Mouse (Mus musculus): ENCODE data around the gene Spon1. TPM values are rescaled to one million over a fixed set of nuclear protein-coding genes. Genes with fewer than 3 reads are reported as not detected.

The Spon1 gene
- polyA plus RNA-seq, 1 experiment from 2014 or later = 62.4 TPM

- H3K36me3 ChIP-seq = no peaks in the 10 kb centered on the region
- H3K27me3 ChIP-seq = peaks cover 27% of the 10 kb centered on the region
- no peak overlapping the region for H3K4me2 ChIP-seq (replicated peaks)
- no peak overlapping the region for H3K4me3 ChIP-seq (replicated peaks)
- ATAC-seq = no peak
- 34% methylated on average over 3 of the region's 3 CpGs for WGBS
- H3K9me3 ChIP-seq = no peaks in the 10 kb centered on the region
- no peak overlapping the region for H3K27ac ChIP-seq
- H3K4me1 ChIP-seq (replicated peaks) = peaks cover 21% of the 10 kb centered on the region
- no peak overlapping the region for H3K9ac ChIP-seq (replicated peaks)
These were observed 57.2 kb downstream of the Spon1 start for GRCm38 (mm10) chr7:113823026-113823425.

- Histone ChIP-seq H3K9ac (replicated peaks) (no peak overlapping the region), H3K9me3 (no peaks in the 10 kb centered on the region), H3K4me3 (replicated peaks) (no peak overlapping the region), H3K4me2 (replicated peaks) (no peak overlapping the region), H3K27me3 (peaks cover 27% of the 10 kb centered on the region), H3K36me3 (no peaks in the 10 kb centered on the region), H3K4me1 (replicated peaks) (peaks cover 24% of the 10 kb centered on the region), H3K27ac (no peak overlapping the region)
- WGBS = 89% methylated on average over 6 of the region's 6 CpGs
- ATAC-seq = no peak
These were observed 58.9 kb downstream of the Spon1 start for GRCm38 (mm10) chr7:113824651-113825050.

- peaks cover 25% of the 10 kb centered on the region for H3K27me3 ChIP-seq
- WGBS = 46% methylated on average over 5 of the region's 5 CpGs
- no peak overlapping the region for H3K9ac ChIP-seq (replicated peaks)
- H3K4me2 ChIP-seq (replicated peaks) = no peak overlapping the region
- H3K36me3 ChIP-seq = no peaks in the 10 kb centered on the region
- H3K9me3 ChIP-seq = no peaks in the 10 kb centered on the region
- ATAC-seq = no peak
- H3K4me1 ChIP-seq (replicated peaks) = peaks cover 24% of the 10 kb centered on the region
- H3K4me3 ChIP-seq (replicated peaks) = no peak overlapping the region
- H3K27ac ChIP-seq = no peak overlapping the region
These were observed 59.9 kb downstream of the Spon1 start for GRCm38 (mm10) chr7:113825498-113826205.

DNA sequence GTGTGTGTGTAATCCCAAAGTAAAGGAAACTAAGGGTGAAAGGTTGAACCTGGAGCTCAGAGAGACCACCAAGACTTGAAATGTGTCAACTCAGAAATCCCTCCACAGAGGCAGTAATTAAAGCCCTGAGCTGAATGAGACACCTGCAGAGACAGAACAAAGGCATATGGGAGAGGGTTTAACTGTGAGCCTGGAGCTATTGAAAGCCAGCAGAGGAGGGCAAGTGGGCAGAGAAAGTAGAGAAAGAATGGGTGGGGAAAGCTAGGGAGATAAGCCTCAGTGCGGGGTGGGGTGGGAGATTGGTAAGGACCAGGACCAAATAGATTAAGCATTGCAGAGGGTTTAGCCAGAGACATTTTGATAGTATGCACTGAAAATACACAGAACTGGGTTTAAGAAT, 60.7 kb downstream of the Spon1 start:
- no peak overlapping the region for H3K27ac ChIP-seq
- H3K4me3 ChIP-seq (replicated peaks) = no peak overlapping the region
- H3K36me3 ChIP-seq = no peaks in the 10 kb centered on the region
- no peaks in the 10 kb centered on the region for H3K9me3 ChIP-seq
- peaks cover 24% of the 10 kb centered on the region for H3K4me1 ChIP-seq (replicated peaks)
- no peak overlapping the region for H3K4me2 ChIP-seq (replicated peaks)
- WGBS = 11% methylated on average over 1 of the region's 1 CpGs
- H3K9ac ChIP-seq (replicated peaks) = no peak overlapping the region
- peaks cover 19% of the 10 kb centered on the region for H3K27me3 ChIP-seq
- no peak for ATAC-seq

DNA sequence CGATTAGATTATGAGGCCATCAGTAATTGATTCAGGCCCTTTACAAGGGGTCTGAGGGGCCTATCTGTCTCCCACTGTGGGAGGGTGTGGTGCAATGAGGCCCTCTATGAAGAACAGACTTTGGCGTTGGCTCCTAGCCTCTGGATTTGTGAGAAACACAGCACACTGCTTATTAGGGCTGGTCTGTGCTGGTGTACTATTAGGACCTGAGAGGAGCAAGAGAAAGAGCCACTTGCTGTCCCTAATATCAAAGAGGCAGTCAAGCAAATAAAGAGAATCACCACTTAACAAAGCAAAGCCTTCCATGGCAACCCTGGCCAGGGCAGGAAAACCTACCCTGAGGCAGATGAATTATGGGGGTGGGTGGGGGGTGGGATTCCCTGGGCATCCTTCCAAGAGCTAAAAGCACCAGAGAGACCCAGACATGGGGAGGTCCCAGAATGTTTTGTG, 62.3 kb downstream of the Spon1 start:
- 2% methylated on average over 2 of the region's 2 CpGs for WGBS

GRCm38 (mm10) chr7:113828576-113828975, 62.8 kb downstream of the Spon1 start:
- WGBS = 26% methylated on average over 2 of the region's 2 CpGs
- no peak overlapping the region for H3K27ac ChIP-seq
- H3K9ac ChIP-seq (replicated peaks) = no peak overlapping the region
- no peak overlapping the region for H3K4me2 ChIP-seq (replicated peaks)
- H3K27me3 ChIP-seq = peaks cover 12% of the 10 kb centered on the region
- no peaks in the 10 kb centered on the region for H3K36me3 ChIP-seq
- no peaks in the 10 kb centered on the region for H3K9me3 ChIP-seq
- ATAC-seq = no peak
- peaks cover 24% of the 10 kb centered on the region for H3K4me1 ChIP-seq (replicated peaks)
- H3K4me3 ChIP-seq (replicated peaks) = no peak overlapping the region

More for the DNA sequence above, 62.3 kb downstream of the Spon1 start:
- ATAC-seq = peak; percentile 87
- H3K9me3 ChIP-seq = no peaks in the 10 kb centered on the region
- H3K9ac ChIP-seq (replicated peaks) = no peak overlapping the region
- H3K4me3 ChIP-seq (replicated peaks) = no peak overlapping the region
- H3K4me1 ChIP-seq (replicated peaks) = peaks cover 24% of the 10 kb centered on the region
- no peak overlapping the region for H3K4me2 ChIP-seq (replicated peaks)
- H3K27me3 ChIP-seq = peaks cover 17% of the 10 kb centered on the region
- no peaks in the 10 kb centered on the region for H3K36me3 ChIP-seq
- H3K27ac ChIP-seq = no peak overlapping the region

- Histone ChIP-seq H3K4me1 (replicated peaks) (no peaks in the 10 kb centered on the region), H3K4me2 (replicated peaks) (no peak overlapping the region), H3K9ac (replicated peaks) (no peak overlapping the region), H3K27me3 (no peaks in the 10 kb centered on the region), H3K36me3 (no peaks in the 10 kb centered on the region), H3K27ac (no peak overlapping the region), H3K4me3 (replicated peaks) (no peak overlapping the region), H3K9me3 (no peaks in the 10 kb centered on the region)
- ATAC-seq = no peak
- 96% methylated on average over 4 of the region's 4 CpGs for WGBS
These were observed 71.4 kb downstream of the Spon1 start for GRCm38 (mm10) chr7:113837151-113837550.

DNA sequence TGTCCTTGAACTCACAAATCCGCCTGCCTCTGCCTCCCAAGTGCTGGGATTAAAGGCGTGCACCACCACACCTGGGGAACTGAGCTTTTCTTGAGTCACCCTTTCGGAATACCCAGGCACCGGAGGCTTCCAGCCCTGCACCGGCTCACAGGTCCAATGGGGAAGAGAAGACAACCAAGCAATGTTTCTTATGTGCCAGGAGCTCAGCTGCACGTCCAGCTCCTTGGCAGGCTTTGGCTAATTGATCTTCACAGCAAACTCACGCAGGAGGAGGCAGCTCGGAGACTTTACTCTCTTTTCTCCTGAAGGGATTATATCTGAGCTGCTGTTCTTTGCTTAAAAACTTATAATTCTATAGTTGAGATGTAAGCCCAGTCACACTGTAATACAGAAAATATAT, 73.6 kb downstream of the Spon1 start:
- H3K27ac ChIP-seq = no peak overlapping the region
- H3K4me1 ChIP-seq (replicated peaks) = no peaks in the 10 kb centered on the region
- H3K9me3 ChIP-seq = no peaks in the 10 kb centered on the region
- 77% methylated on average over 8 of the region's 8 CpGs for WGBS
- H3K36me3 ChIP-seq = no peaks in the 10 kb centered on the region
- ATAC-seq = no peak
- H3K4me3 ChIP-seq (replicated peaks) = no peak overlapping the region
- no peak overlapping the region for H3K9ac ChIP-seq (replicated peaks)
- H3K4me2 ChIP-seq (replicated peaks) = no peak overlapping the region
- H3K27me3 ChIP-seq = no peaks in the 10 kb centered on the region

- whole genome bisulfite sequencing = 88% methylated on average over 2 of the region's 2 CpGs
- no peak overlapping the region for H3K27ac ChIP-seq
These were observed 75.7 kb downstream of the Spon1 start for GRCm38 (mm10) chr7:113841521-113841920.

DNA sequence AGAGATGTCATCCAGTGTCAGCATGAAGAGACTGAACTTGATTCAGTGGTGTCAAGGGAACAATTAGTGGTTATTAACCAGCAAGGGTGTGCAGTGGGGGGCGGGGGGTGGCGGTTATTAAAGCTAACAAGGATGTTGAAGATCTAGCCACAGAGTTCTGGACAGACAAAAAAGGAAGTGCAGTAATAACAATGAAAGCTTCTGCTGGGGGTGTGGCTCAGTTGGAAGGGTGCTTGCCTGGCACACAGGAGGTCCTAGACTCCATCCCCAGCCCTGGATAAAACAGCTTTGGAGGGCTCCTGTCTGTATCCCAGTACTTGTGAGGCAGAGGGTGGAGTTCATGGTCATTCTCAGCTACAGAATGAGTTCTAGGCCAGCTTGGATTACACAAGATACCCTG, 77.4 kb downstream of the Spon1 start:
- no peaks in the 10 kb centered on the region for H3K4me1 ChIP-seq (replicated peaks)
- no peak overlapping the region for H3K4me2 ChIP-seq (replicated peaks)
- no peak overlapping the region for H3K27ac ChIP-seq
- H3K4me3 ChIP-seq (replicated peaks) = no peak overlapping the region
- no peaks in the 10 kb centered on the region for H3K27me3 ChIP-seq
- 81% methylated on average over 2 of the region's 2 CpGs for WGBS
- no peaks in the 10 kb centered on the region for H3K36me3 ChIP-seq
- H3K9me3 ChIP-seq = no peaks in the 10 kb centered on the region
- H3K9ac ChIP-seq (replicated peaks) = no peak overlapping the region
- ATAC-seq = no peak

More at GRCm38 (mm10) chr7:113841521-113841920, 75.7 kb downstream of the Spon1 start:
- Histone ChIP-seq H3K36me3 (no peaks in the 10 kb centered on the region), H3K9me3 (no peaks in the 10 kb centered on the region), H3K4me2 (replicated peaks) (no peak overlapping the region), H3K27me3 (no peaks in the 10 kb centered on the region), H3K4me3 (replicated peaks) (no peak overlapping the region), H3K9ac (replicated peaks) (no peak overlapping the region), H3K4me1 (replicated peaks) (no peaks in the 10 kb centered on the region)
- ATAC-seq = no peak

DNA sequence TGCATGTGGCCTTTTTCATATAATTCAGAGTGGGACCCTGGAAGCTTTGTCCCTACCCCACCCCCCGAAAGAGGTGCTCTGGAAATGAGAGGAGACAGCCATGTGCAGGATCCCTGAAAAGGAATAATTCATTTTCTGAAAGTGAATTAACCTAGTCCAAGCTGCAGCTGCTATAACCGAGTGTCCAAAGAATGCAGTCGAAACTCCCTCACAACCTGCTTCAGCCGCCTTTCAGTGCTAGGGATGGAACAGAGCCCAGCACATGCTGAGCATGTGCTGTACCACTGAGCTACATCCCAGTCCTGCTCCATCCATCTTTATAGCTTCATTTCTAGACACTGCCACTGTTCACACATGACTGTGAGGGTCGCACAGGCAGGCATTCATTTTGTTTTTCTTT, 79.4 kb downstream of the Spon1 start:
- ATAC-seq = no peak

DNA sequence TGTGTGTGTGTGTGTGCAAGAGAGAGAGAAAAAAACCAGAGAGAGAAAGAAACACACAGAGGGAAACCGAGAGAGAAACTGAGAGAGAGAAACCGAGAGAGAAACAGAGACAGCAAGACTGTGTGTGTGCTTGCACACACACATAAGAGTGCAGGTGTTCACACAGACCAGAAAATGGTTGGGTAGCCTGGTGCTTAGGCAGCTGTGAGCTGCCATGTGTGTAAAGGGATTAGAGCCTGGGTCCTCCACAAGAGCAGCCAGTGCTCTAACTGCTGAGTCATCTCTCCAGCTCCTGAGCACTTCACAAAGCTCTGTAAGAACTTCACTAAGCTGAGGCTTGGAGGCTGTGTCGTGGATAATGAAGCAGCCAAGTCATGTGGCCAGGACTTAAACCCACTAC, 80.8 kb downstream of the Spon1 start:
- Histone ChIP-seq H3K27me3 (no peaks in the 10 kb centered on the region), H3K4me3 (replicated peaks) (no peak overlapping the region), H3K4me2 (replicated peaks) (no peak overlapping the region), H3K9ac (replicated peaks) (no peak overlapping the region), H3K4me1 (replicated peaks) (no peaks in the 10 kb centered on the region), H3K36me3 (no peaks in the 10 kb centered on the region), H3K9me3 (no peaks in the 10 kb centered on the region), H3K27ac (no peak overlapping the region)
- no peak for ATAC-seq
- 45% methylated on average over 3 of the region's 3 CpGs for WGBS

More for the DNA sequence above, 79.4 kb downstream of the Spon1 start:
- Histone ChIP-seq H3K9me3 (no peaks in the 10 kb centered on the region), H3K4me2 (replicated peaks) (no peak overlapping the region), H3K36me3 (no peaks in the 10 kb centered on the region), H3K4me3 (replicated peaks) (no peak overlapping the region), H3K4me1 (replicated peaks) (no peaks in the 10 kb centered on the region), H3K27me3 (no peaks in the 10 kb centered on the region), H3K9ac (replicated peaks) (no peak overlapping the region), H3K27ac (no peak overlapping the region)
- 73% methylated on average over 5 of the region's 5 CpGs for WGBS

Data from midbrain, embryonic 13.5 days (tissue).